Mouse (Mus musculus): ENCODE measurements around the gene Zfp706. TPM values are rescaled to one million over a fixed set of nuclear protein-coding genes. Genes with fewer than 3 reads are reported as not detected.
"Not testable (repeated sequence)": the region's sequence is repeated elsewhere in the genome, so short reads cannot be mapped to it uniquely, and the experiment has no call there.

Gene Zfp706
- total RNA-seq, 2 experiments from 2014 or later: 286 to 290 TPM

- no peak for DNase-seq (ENCODE audit: low spot score in 2 of 2)
Measured at GRCm38 (mm10) chr15:37011316-37011715, 3.7 kb upstream of the Zfp706 start.

- DNase-seq (ENCODE audit: low spot score in 2 of 2): no peak
Measured at GRCm38 (mm10) chr15:37008546-37008945, 973 bp upstream of the Zfp706 start.

- no peak for DNase-seq (ENCODE audit: low spot score in 2 of 2)
Measured at GRCm38 (mm10) chr15:37007959-37008419, 416 bp upstream of the Zfp706 start.

- peak in 1 of 2 experiments; percentile 29 for DNase-seq (ENCODE audit: low spot score in 2 of 2)
Measured at GRCm38 (mm10) chr15:37006475-37007164, 953 bp downstream of the Zfp706 start.

- no peak for DNase-seq (ENCODE audit: low spot score in 2 of 2)
Measured at GRCm38 (mm10) chr15:37005793-37006474, 1.6 kb downstream of the Zfp706 start.

GRCm38 (mm10) chr15:37004858-37005257 lies 2.7 kb downstream of the Zfp706 start:
- DNase-seq (ENCODE audit: low spot score in 2 of 2): no peak

GRCm38 (mm10) chr15:37002276-37002675 lies 5.3 kb downstream of the Zfp706 start:
- DNase-seq (ENCODE audit: low spot score in 2 of 2): no peak

GRCm38 (mm10) chr15:36999602-37000001 lies 8.0 kb downstream of the Zfp706 start:
- DNase-seq (ENCODE audit: low spot score in 2 of 2): not testable (repeated sequence)

GRCm38 (mm10) chr15:36995166-36995565 lies 12.4 kb downstream of the Zfp706 start:
- no peak for DNase-seq (ENCODE audit: low spot score in 2 of 2)

GRCm38 (mm10) chr15:36994665-36995064 lies 12.9 kb downstream of the Zfp706 start:
- DNase-seq (ENCODE audit: low spot score in 2 of 2): no peak

GRCm38 (mm10) chr15:36993435-36994178 lies 14.0 kb downstream of the Zfp706 start:
- no peak for DNase-seq (ENCODE audit: low spot score in 2 of 2)

GRCm38 (mm10) chr15:36991353-36991752 lies 16.2 kb downstream of the Zfp706 start:
- no peak for DNase-seq (ENCODE audit: low spot score in 2 of 2)

- peak in 1 of 2 experiments; percentile 50 for DNase-seq (ENCODE audit: low spot score in 2 of 2)
Measured at GRCm38 (mm10) chr15:36989922-36990321, 17.7 kb downstream of the Zfp706 start.

- DNase-seq (ENCODE audit: low spot score in 2 of 2): no peak
Measured at GRCm38 (mm10) chr15:36988718-36989115, 18.9 kb downstream of the Zfp706 start.

GRCm38 (mm10) chr15:36987976-36988717 lies 19.4 kb downstream of the Zfp706 start:
- no peak for DNase-seq (ENCODE audit: low spot score in 2 of 2)

- peak in 1 of 2 experiments; percentile 62 for DNase-seq (ENCODE audit: low spot score in 2 of 2)
Measured at GRCm38 (mm10) chr15:36987211-36987877, 20.2 kb downstream of the Zfp706 start.

- DNase-seq (ENCODE audit: low spot score in 2 of 2): no peak
Measured at GRCm38 (mm10) chr15:36985567-36985925, 22.0 kb downstream of the Zfp706 start.

GRCm38 (mm10) chr15:36984921-36985566 lies 22.5 kb downstream of the Zfp706 start:
- DNase-seq (ENCODE audit: low spot score in 2 of 2): no peak

- DNase-seq (ENCODE audit: low spot score in 2 of 2): no peak
Measured at GRCm38 (mm10) chr15:36983455-36983854, 24.1 kb downstream of the Zfp706 start.

GRCm38 (mm10) chr15:36980238-36980637 lies 27.3 kb downstream of the Zfp706 start:
- DNase-seq (ENCODE audit: low spot score in 2 of 2): no peak

Measured in layer of hippocampus, adult 18-20 months (tissue).